8 mouse cellular contexts compared by ENCODE assay signal in the genomic region with DNA sequence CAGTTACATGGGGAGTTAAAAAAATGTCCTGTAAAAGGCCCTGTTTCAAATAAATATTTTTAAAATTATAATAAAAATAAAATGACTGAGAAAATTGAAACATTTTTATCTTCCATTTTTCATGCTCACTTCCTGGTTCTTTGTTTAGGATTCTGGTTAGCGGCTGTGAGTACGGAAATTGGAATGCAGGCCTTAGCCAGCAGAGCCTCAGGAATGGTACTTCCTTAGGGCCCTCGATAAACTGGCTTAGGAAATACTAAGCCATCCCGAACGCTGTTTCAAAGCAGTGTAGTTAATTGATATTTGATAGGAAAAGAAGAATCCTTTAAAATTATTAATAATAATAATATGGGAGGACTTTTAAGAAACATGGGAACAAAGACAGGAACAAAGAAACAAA. TPM values are rescaled to one million over a fixed set of nuclear protein-coding genes. Genes with fewer than 3 reads are reported as not detected.
DNase-seq lines count a peak whose midpoint lies in the region; ATAC-seq lines count a peak whose summit lies in the region.

No protein-coding gene starts in this region.

- H3K27me3 ChIP-seq in heart, embryonic 13.5 days (replicated peaks): no peaks in the 10 kb centered on the region
- H3K27me3 ChIP-seq in hindbrain, embryonic 11.5 days (ENCODE audit: control insufficient read depth, insufficient read depth, low read length): no peaks in the 10 kb centered on the region
- H3K27me3 ChIP-seq in midbrain, embryonic 11.5 days (ENCODE audit: control insufficient read depth, insufficient read depth, low read length): no peaks in the 10 kb centered on the region

- H3K9me3 ChIP-seq in heart, embryonic 13.5 days: no peaks in the 10 kb centered on the region
- H3K9me3 ChIP-seq in hindbrain, embryonic 11.5 days (ENCODE audit: control insufficient read depth, low read length): no peaks in the 10 kb centered on the region
- H3K9me3 ChIP-seq in midbrain, embryonic 11.5 days (ENCODE audit: control insufficient read depth, low read length): no peaks in the 10 kb centered on the region

- intact Hi-C loops in left cerebral cortex, postnatal 10 days (cut with DNase I): no loop called here

- no peak for ATAC-seq in heart, embryonic 13.5 days (ENCODE audit: extremely low read depth, insufficient number of reproducible peaks, low FRiP score, low TSS enrichment)
- no peak for ATAC-seq in hindbrain, embryonic 11.5 days (ENCODE audit: low FRiP score)
- no peak for ATAC-seq in midbrain, embryonic 11.5 days (ENCODE audit: low FRiP score)

- H3K27ac ChIP-seq in heart, embryonic 13.5 days (replicated peaks): peak overlapping the region; percentile 87
- peak overlapping the region; percentile 92 for H3K27ac ChIP-seq in hindbrain, embryonic 11.5 days (ENCODE audit: low read depth, low read length)
- peak overlapping the region; percentile 89 for H3K27ac ChIP-seq in midbrain, embryonic 11.5 days (ENCODE audit: low read depth, low read length)

- H3K4me2 ChIP-seq in heart, embryonic 13.5 days: peak overlapping the region; percentile 75
- H3K4me2 ChIP-seq in hindbrain, embryonic 11.5 days (replicated peaks; ENCODE audit: low read depth, low read length): peak overlapping the region; percentile 54
- H3K4me2 ChIP-seq in midbrain, embryonic 11.5 days: peak overlapping the region; percentile 53

- peak overlapping the region; percentile 88 for H3K9ac ChIP-seq in heart, embryonic 13.5 days
- H3K9ac ChIP-seq in hindbrain, embryonic 11.5 days (ENCODE audit: low read depth, low read length): peak overlapping the region; percentile 90
- H3K9ac ChIP-seq in midbrain, embryonic 11.5 days (ENCODE audit: low read length): peak overlapping the region; percentile 90

- peak overlapping the region; percentile 55 for H3K4me3 ChIP-seq in heart, embryonic 13.5 days
- H3K4me3 ChIP-seq in hindbrain, embryonic 11.5 days (ENCODE audit: low read depth, low read length): peak overlapping the region; percentile 35; the same call in 1 of the 2 replicates
- peak overlapping the region; percentile 36 for H3K4me3 ChIP-seq in midbrain, embryonic 11.5 days (ENCODE audit: low read depth, low read length)

- H3K4me1 ChIP-seq in heart, embryonic 13.5 days: peaks cover 11% of the 10 kb centered on the region
- H3K4me1 ChIP-seq in hindbrain, embryonic 11.5 days (replicated peaks; ENCODE audit: control insufficient read depth, insufficient read depth, low read length): no peaks in the 10 kb centered on the region
- H3K4me1 ChIP-seq in midbrain, embryonic 11.5 days (ENCODE audit: control insufficient read depth, insufficient read depth, low read length): peaks cover 2% of the 10 kb centered on the region; the same call in 1 of the 2 replicates

- WGBS in heart, embryonic 13.5 days: 10% methylated on average over 5 of the region's 5 CpGs
- WGBS in hindbrain, embryonic 11.5 days: 14% methylated on average over 5 of the region's 5 CpGs
- 15% methylated on average over 5 of the region's 5 CpGs for WGBS in midbrain, embryonic 11.5 days

- H3K36me3 ChIP-seq in heart, embryonic 13.5 days: no peaks in the 10 kb centered on the region
- H3K36me3 ChIP-seq in hindbrain, embryonic 11.5 days (ENCODE audit: control insufficient read depth, insufficient read depth, low read length): no peaks in the 10 kb centered on the region
- no peaks in the 10 kb centered on the region for H3K36me3 ChIP-seq in midbrain, embryonic 11.5 days (ENCODE audit: control insufficient read depth, insufficient read depth, low read length)

- no peak for DNase-seq in heart, adult 9 months (ENCODE audit: low spot score in 2 of 2)
- DNase-seq in brain, adult 2 months (ENCODE audit: low read depth, low spot score): peak; percentile 23
- peak; percentile 48 for DNase-seq in hindbrain, embryonic 11.5 days (ENCODE audit: low spot score)
- peak; percentile 88 for DNase-seq in midbrain, embryonic 11.5 days (ENCODE audit: low spot score, missing footprints)
- no peak for DNase-seq in right cerebral cortex, postnatal 36 days (ENCODE audit: low spot score in 2 of 2)
- DNase-seq in left cerebral cortex, postnatal 10 days (ENCODE audit: extremely low spot score in 1 of 2, low spot score in 2 of 2): no peak
- DNase-seq in kidney, postnatal 36 days: no peak

RNA-seq across cellular contexts. Expression of a gene that starts 53.4 kb away (rescaled TPM):
- 3.0 and 3.1 TPM in 2 replicates for polyA plus RNA-seq in heart, embryonic 13.5 days (2015; fragmentation: Nextera tagmentation; extraction: Ambion mirVana)
- polyA plus RNA-seq in hindbrain, embryonic 11.5 days (2014; fragmentation: Nextera tagmentation; extraction: Ambion mirVana): 2.6 and 2.7 TPM in 2 replicates
- 4.3 and 5.3 TPM in 2 replicates for polyA plus RNA-seq in midbrain, embryonic 11.5 days (2014; fragmentation: Nextera tagmentation; extraction: Ambion mirVana)
- 1 to 10 TPM; 4.4 to 6.9 TPM for total RNA-seq in left cerebral cortex, postnatal 10 days (2021)

Comparison
In these comparisons a context has a peak if more than half of its experiments do, and no peak if none do; other contexts are left out.
1. DNase-seq: peak in brain, adult 2 months (single experiment), hindbrain, embryonic 11.5 days (single experiment) and midbrain, embryonic 11.5 days (single experiment); none in heart, adult 9 months (0 of 2), right cerebral cortex, postnatal 36 days (0 of 2), left cerebral cortex, postnatal 10 days (0 of 2) and kidney, postnatal 36 days (0 of 2).
2. Peak in every context shown above with its lines, with median percentiles within 50 percentile points of each other: H3K27ac ChIP-seq, H3K4me2 ChIP-seq, H3K4me3 ChIP-seq and H3K9ac ChIP-seq.